Mouse (Mus musculus): ENCODE results near the gene Vipr1.

GRCm38 (mm10) chr9:121664104-121664503 is 21.6 kb downstream of the Vipr1 start:
- TF ChIP-seq GATA1 (IDR thresholded peaks at IDR 0.05; ENCODE audit: low read length) (no peak), TAL1 (IDR thresholded peaks at IDR 0.05; ENCODE audit: low read length) (no peak)

All from erythroblast, embryonic 14.5 days (primary cell).